Mouse (Mus musculus): ENCODE measurements at regions not wholly inside any gene's neighbourhood (a gene's known extent, or its start where the extent isn't known, plus 50 kb on each side); places are given as distances from the start of the nearest gene placed in this dataset.

DNA sequence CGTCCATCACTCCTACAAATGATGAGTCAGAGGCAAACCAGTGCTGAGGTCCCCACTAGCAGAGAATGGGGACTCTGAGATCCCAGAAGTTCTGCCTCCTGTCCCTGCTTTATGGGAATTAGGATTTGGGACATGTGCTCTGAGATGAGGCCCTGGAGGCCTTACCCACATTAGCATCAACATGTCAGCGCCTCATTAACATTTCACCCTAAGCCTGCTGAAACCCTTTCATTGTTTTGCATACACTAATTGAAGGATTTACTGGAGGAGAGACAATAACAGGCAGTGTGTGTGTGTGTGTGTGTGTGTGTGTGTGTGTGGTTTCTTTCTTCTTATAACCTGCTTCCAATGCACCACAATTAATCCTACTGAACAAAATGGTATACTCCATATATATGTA is 178.7 kb downstream of the Sec61b start:
- H3K4me3 ChIP-seq (ENCODE audit: insufficient read depth in 1 of 2, low read depth in 2 of 2, low read length in 2 of 2) = no peak overlapping the region
- DNase-seq (ENCODE audit: low read depth in 3 of 3, low spot score in 3 of 3) = no peak
- H3K4me1 ChIP-seq (replicated peaks; ENCODE audit: control insufficient read depth in 2 of 2, insufficient read depth in 2 of 2, low read length in 1 of 2) = no peaks in the 10 kb centered on the region
- no peak overlapping the region for H3K9ac ChIP-seq (replicated peaks)
- H3K27ac ChIP-seq = no peak overlapping the region
- no peaks in the 10 kb centered on the region for H3K27me3 ChIP-seq (ENCODE audit: control insufficient read depth, insufficient read depth, low read length)
- no peaks in the 10 kb centered on the region for H3K9me3 ChIP-seq (ENCODE audit: control insufficient read depth, low read length)
- H3K36me3 ChIP-seq (replicated peaks; ENCODE audit: control insufficient read depth, insufficient read depth, low read depth) = no peaks in the 10 kb centered on the region
- H3K4me2 ChIP-seq (ENCODE audit: low read depth) = no peak overlapping the region
- 53% methylated on average over 2 of the region's 2 CpGs for WGBS (ENCODE audit: insufficient replicate concordance)
- ATAC-seq (ENCODE audit: insufficient read depth) = no peak
- TF ChIP-seq CTCF (IDR thresholded peaks at IDR 0.05; ENCODE audit: low read depth) = no peak
- TF ChIP-seq EP300 (IDR thresholded peaks at IDR 0.05; ENCODE audit: low read depth) = no peak

DNA sequence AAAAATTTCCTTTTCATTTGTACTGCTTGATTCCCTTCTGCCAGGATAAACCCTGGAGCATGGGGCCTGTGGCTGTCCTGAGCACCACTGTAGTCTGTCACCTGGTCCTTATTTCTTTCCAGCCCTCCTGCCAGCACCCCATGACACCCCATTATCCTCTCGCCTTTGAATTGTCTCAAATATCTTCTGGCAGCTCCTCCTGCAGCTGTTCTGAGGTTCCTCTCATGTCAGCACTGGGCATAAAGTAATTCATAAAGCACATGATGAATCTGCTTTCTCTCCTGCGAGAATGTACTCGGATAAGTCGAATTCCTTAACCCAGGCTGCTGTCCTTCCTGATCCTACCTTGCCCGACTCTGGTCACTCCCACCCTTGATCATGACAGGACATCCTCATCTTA is 195.1 kb downstream of the Sec61b start:
- no peak overlapping the region for H3K4me2 ChIP-seq (ENCODE audit: low read depth)
- no peak overlapping the region for H3K27ac ChIP-seq
- DNase-seq (ENCODE audit: low read depth in 3 of 3, low spot score in 3 of 3) (no peak), ATAC-seq (ENCODE audit: insufficient read depth) (no peak)
- no peaks in the 10 kb centered on the region for H3K36me3 ChIP-seq (replicated peaks; ENCODE audit: control insufficient read depth, insufficient read depth, low read depth)
- no peaks in the 10 kb centered on the region for H3K27me3 ChIP-seq (ENCODE audit: control insufficient read depth, insufficient read depth, low read length)
- H3K4me3 ChIP-seq (ENCODE audit: insufficient read depth in 1 of 2, low read depth in 2 of 2, low read length in 2 of 2) = no peak overlapping the region
- no peaks in the 10 kb centered on the region for H3K4me1 ChIP-seq (replicated peaks; ENCODE audit: control insufficient read depth in 2 of 2, insufficient read depth in 2 of 2, low read length in 1 of 2)
- WGBS (ENCODE audit: insufficient replicate concordance) = 57% methylated on average over 5 of the region's 5 CpGs
- TF ChIP-seq CTCF (IDR thresholded peaks at IDR 0.05; ENCODE audit: low read depth) (no peak), EP300 (IDR thresholded peaks at IDR 0.05; ENCODE audit: low read depth) (no peak)
- no peaks in the 10 kb centered on the region for H3K9me3 ChIP-seq (ENCODE audit: control insufficient read depth, low read length)
- no peak overlapping the region for H3K9ac ChIP-seq (replicated peaks)

DNA sequence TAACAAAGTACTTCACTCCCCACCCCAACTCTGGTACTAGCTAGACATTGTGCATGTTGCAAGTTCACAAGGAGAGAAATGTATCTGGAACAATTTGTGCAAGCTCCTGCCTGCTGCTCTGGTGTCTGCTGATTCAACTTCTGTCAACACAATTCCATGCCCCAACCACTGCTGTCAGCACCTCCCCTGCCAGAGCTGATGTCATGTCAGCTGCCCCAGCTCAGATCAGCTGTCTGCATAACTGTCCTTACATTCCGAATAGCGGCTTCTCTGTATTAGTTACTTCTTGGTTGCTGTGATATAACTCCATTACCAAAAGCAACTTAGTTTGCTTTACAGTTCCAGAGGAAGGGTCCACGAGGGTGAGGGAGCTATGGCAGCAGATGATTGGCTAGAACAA is 196.0 kb downstream of the Sec61b start:
- Histone ChIP-seq H3K27ac (no peak overlapping the region), H3K36me3 (replicated peaks; ENCODE audit: control insufficient read depth, insufficient read depth, low read depth) (no peaks in the 10 kb centered on the region), H3K4me1 (replicated peaks; ENCODE audit: control insufficient read depth in 2 of 2, insufficient read depth in 2 of 2, low read length in 1 of 2) (no peaks in the 10 kb centered on the region), H3K4me3 (ENCODE audit: insufficient read depth in 1 of 2, low read depth in 2 of 2, low read length in 2 of 2) (no peak overlapping the region), H3K27me3 (ENCODE audit: control insufficient read depth, insufficient read depth, low read length) (no peaks in the 10 kb centered on the region), H3K4me2 (ENCODE audit: low read depth) (no peak overlapping the region), H3K9me3 (ENCODE audit: control insufficient read depth, low read length) (no peaks in the 10 kb centered on the region), H3K9ac (replicated peaks) (no peak overlapping the region)
- DNase-seq (ENCODE audit: low read depth in 3 of 3, low spot score in 3 of 3) = no peak
- ATAC-seq (ENCODE audit: insufficient read depth) = no peak
- 54% methylated on average over 3 of the region's 3 CpGs for WGBS (ENCODE audit: insufficient replicate concordance)
- TF ChIP-seq EP300 (IDR thresholded peaks at IDR 0.05; ENCODE audit: low read depth) = no peak
- no peak for TF ChIP-seq CTCF (IDR thresholded peaks at IDR 0.05; ENCODE audit: low read depth)

DNA sequence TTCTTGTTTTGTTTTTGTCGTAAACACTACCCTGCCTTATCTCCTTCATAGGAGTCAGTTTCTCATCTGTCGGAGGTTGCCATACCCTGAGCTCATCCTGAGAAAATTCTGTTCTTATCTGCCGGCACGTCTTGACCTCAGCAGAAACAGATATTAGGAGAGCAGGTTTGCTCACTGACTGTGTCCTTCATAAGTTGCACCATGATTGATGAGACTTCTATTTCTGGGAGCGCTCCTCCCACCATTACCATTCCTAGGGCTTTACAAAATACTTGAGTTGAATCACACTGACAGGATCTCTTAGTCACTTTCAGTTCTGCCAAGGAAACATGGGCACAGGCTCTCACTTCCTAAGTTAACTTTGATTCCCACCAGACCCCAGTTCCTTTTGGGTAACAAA is 196.9 kb downstream of the Sec61b start:
- no peaks in the 10 kb centered on the region for H3K27me3 ChIP-seq (ENCODE audit: control insufficient read depth, insufficient read depth, low read length)
- 61% methylated on average over 5 of the region's 5 CpGs for WGBS (ENCODE audit: insufficient replicate concordance)
- no peak for DNase-seq (ENCODE audit: low read depth in 3 of 3, low spot score in 3 of 3)

DNA sequence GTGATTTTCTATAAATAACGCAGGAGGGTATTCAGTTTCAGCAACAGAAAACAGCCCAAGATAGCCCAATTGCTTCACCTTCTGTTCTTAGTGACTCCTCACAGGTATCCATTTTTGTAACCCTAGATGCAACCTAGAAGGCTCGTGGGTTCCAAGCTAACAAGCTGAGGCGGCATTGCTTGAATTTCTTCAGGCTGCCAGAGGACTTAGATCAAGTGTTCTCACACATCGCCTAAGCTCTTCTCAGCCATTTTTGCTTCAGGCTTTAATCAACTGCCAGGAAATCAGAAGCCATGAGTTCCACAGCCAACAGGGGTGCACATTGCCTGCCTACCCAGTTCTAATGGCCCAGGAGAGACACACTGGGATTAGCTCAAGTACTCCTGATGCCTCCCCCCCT is 206.7 kb downstream of the Sec61b start:
- TF ChIP-seq CTCF (IDR thresholded peaks at IDR 0.05; ENCODE audit: low read depth) (no peak), EP300 (IDR thresholded peaks at IDR 0.05; ENCODE audit: low read depth) (no peak)
- no peaks in the 10 kb centered on the region for H3K36me3 ChIP-seq (replicated peaks; ENCODE audit: control insufficient read depth, insufficient read depth, low read depth)
- WGBS (ENCODE audit: insufficient replicate concordance) = 65% methylated on average over 4 of the region's 4 CpGs

More for the DNA sequence above, 196.9 kb downstream of the Sec61b start:
- no peak overlapping the region for H3K4me2 ChIP-seq (ENCODE audit: low read depth)
- no peak overlapping the region for H3K27ac ChIP-seq
- H3K36me3 ChIP-seq (replicated peaks; ENCODE audit: control insufficient read depth, insufficient read depth, low read depth) = no peaks in the 10 kb centered on the region
- no peak overlapping the region for H3K9ac ChIP-seq (replicated peaks)
- no peak for ATAC-seq (ENCODE audit: insufficient read depth)
- TF ChIP-seq EP300 (IDR thresholded peaks at IDR 0.05; ENCODE audit: low read depth) = no peak
- no peak overlapping the region for H3K4me3 ChIP-seq (ENCODE audit: insufficient read depth in 1 of 2, low read depth in 2 of 2, low read length in 2 of 2)
- H3K4me1 ChIP-seq (replicated peaks; ENCODE audit: control insufficient read depth in 2 of 2, insufficient read depth in 2 of 2, low read length in 1 of 2) = no peaks in the 10 kb centered on the region
- no peaks in the 10 kb centered on the region for H3K9me3 ChIP-seq (ENCODE audit: control insufficient read depth, low read length)

More for the DNA sequence above, 206.7 kb downstream of the Sec61b start:
- no peak overlapping the region for H3K4me2 ChIP-seq (ENCODE audit: low read depth)
- H3K27ac ChIP-seq = no peak overlapping the region
- no peak overlapping the region for H3K4me3 ChIP-seq (ENCODE audit: insufficient read depth in 1 of 2, low read depth in 2 of 2, low read length in 2 of 2)
- no peak overlapping the region for H3K9ac ChIP-seq (replicated peaks)
- DNase-seq (ENCODE audit: low read depth in 3 of 3, low spot score in 3 of 3) (no peak), ATAC-seq (ENCODE audit: insufficient read depth) (no peak)
- no peaks in the 10 kb centered on the region for H3K4me1 ChIP-seq (replicated peaks; ENCODE audit: control insufficient read depth in 2 of 2, insufficient read depth in 2 of 2, low read length in 1 of 2)
- no peaks in the 10 kb centered on the region for H3K27me3 ChIP-seq (ENCODE audit: control insufficient read depth, insufficient read depth, low read length)
- no peaks in the 10 kb centered on the region for H3K9me3 ChIP-seq (ENCODE audit: control insufficient read depth, low read length)
